Mouse (Mus musculus) megakaryocyte, embryonic 14.5 days (primary cell): ENCODE measurements around the gene Phf24.

Experiments used
- FLI1 ChIP-seq: IDR thresholded peaks from 2 replicates; pipeline ENCODE4 v1.6.1; 2012; ENCODE audit warnings: low read length, inconsistent platforms, mixed read lengths
- GATA1 ChIP-seq: IDR thresholded peaks from 3 replicates; pipeline ENCODE4 v1.6.1; 2012; ENCODE audit warnings: mixed read lengths, low read length, inconsistent platforms, borderline replicate concordance

DNA sequence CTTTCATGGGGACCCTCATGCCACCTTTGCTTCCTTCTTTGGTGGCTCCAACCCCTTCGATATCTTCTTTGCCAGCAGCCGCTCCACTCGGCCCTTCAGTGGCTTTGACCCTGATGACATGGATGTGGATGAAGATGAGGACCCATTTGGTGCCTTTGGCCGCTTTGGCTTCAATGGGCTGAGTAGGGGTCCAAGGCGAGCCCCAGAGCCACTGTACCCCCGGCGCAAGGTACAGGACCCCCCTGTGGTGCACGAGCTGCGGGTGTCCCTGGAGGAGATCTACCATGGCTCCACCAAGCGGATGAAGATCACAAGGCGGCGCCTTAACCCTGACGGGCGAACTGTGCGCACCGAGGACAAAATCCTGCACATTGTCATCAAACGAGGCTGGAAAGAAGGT is 40.1 kb downstream of the Phf24 start:
- TF ChIP-seq GATA1 (no peak), FLI1 (no peak)
